Mouse (Mus musculus) myocyte (in vitro differentiated cells): ENCODE measurements around the gene Fyb2.

Experiments used
- MAX ChIP-seq: IDR thresholded peaks from one replicate; pipeline ENCODE4 v1.6.1; 2011; ENCODE audit warnings: low read depth, mild to moderate bottlenecking, control low read depth
- POLR2A ChIP-seq: IDR thresholded peaks from one replicate; pipeline ENCODE4 v1.6.1; 2011; ENCODE audit warnings: low read depth, mild to moderate bottlenecking, control low read depth, moderate library complexity; ENCODE audit not compliant: insufficient read length
- USF1 ChIP-seq: IDR thresholded peaks from one replicate; pipeline ENCODE4 v1.6.1; 2011; ENCODE audit warnings: low read depth, mild to moderate bottlenecking, control low read depth, moderate library complexity

GRCm38 (mm10) chr4:104876323-104876722 is 36.9 kb upstream of the Fyb2 start, which contains the start of gene C8a:
- TF ChIP-seq POLR2A (no peak), MAX (no peak), USF1 (no peak)
